Mouse (Mus musculus) small intestine, adult 2 months (tissue): ENCODE results near the gene Tagln2.

Experiments
- CTCF ChIP-seq: fragments of 200-500 bp; IDR thresholded peaks from 2 replicates; pipeline ENCODE4 v1.5.1; 2012; ENCODE audit warnings: low read depth, mild to moderate bottlenecking, control low read depth, inconsistent platforms, low read length, moderate library complexity, mixed read lengths; ENCODE audit not compliant: insufficient replicate concordance, insufficient read length; ENCODE audit errors: extremely low read depth
- POLR2A ChIP-seq: fragments of 200-500 bp; IDR thresholded peaks from 2 replicates; pipeline ENCODE4 v1.6.1; 2012; ENCODE audit warnings: low read depth, mild to moderate bottlenecking, control low read depth, inconsistent platforms, low read length, moderate library complexity

GRCm38 (mm10) chr1:172497428-172497827, 2.4 kb upstream of the Tagln2 start:
- TF ChIP-seq POLR2A (no peak), CTCF (no peak)
